9 mouse cellular contexts compared by ENCODE assay signal in genomic region chr4:131486821-131487220, GRCm38 (mm10).
DNase-seq lines count a peak whose midpoint lies in the region; ATAC-seq lines count a peak whose summit lies in the region.
"Had no signal": no experiment of that assay in that cellular context is flagged by ENCODE, and none has a peak within 500 bp of the region (broad histone marks: within the 10 kb centered on the region; RNA-seq: fewer than 3 reads in every experiment).

No protein-coding gene starts in this region.

- WGBS in hindbrain, embryonic 15.5 days = 8% methylated on average over 4 of the region's 4 CpGs

- peaks cover 58% of the 10 kb centered on the region for H3K4me1 ChIP-seq in hindbrain, embryonic 15.5 days (replicated peaks)

- peak; percentile 12 for DNase-seq in MN1 (ENCODE audit: low spot score)
- peak; percentile 80 for DNase-seq in cerebellum, adult 11-12 months
- DNase-seq in forelimb bud, embryonic 11.5 days (ENCODE audit: low read depth, low spot score) = peak; percentile 92
- peak; percentile 94 to 99 for DNase-seq in layer of hippocampus, postnatal 25 days (ENCODE audit: extremely low spot score in 1 of 2, low spot score in 1 of 2)
- DNase-seq in right cerebral cortex, postnatal 25 days = peak; percentile 83
- peak; percentile 53 to 72 for DNase-seq in urinary bladder, postnatal 36 days (ENCODE audit: low spot score in 2 of 2)

- no peak overlapping the region for H3K9ac ChIP-seq in hindbrain, embryonic 15.5 days
- H3K9ac ChIP-seq: heart, embryonic 13.5 days had no signal

- no peak overlapping the region for H3K4me2 ChIP-seq in hindbrain, embryonic 15.5 days
- H3K4me2 ChIP-seq: heart, embryonic 13.5 days had no signal

- no peaks in the 10 kb centered on the region for H3K27me3 ChIP-seq in hindbrain, embryonic 15.5 days

- ATAC-seq in hindbrain, embryonic 15.5 days (ENCODE audit: low FRiP score, low read depth) = peak; percentile 19
- ATAC-seq in megakaryocyte-erythroid progenitor cell, adult 5-6 weeks (replicated peaks; ENCODE audit: low FRiP score, low TSS enrichment, poor library complexity, severe bottlenecking) = peak; percentile 82; the same call in 1 of the 2 replicates

- no peaks in the 10 kb centered on the region for H3K9me3 ChIP-seq in hindbrain, embryonic 15.5 days
- H3K9me3 ChIP-seq: heart, embryonic 13.5 days had no signal

- H3K27ac ChIP-seq in hindbrain, embryonic 15.5 days (replicated peaks) = no peak overlapping the region
- H3K27ac ChIP-seq: heart, embryonic 13.5 days had no signal

- H3K36me3 ChIP-seq in hindbrain, embryonic 15.5 days = no peaks in the 10 kb centered on the region
- H3K36me3 ChIP-seq: heart, embryonic 13.5 days had no signal

- no peak overlapping the region for H3K4me3 ChIP-seq in hindbrain, embryonic 15.5 days
- H3K4me3 ChIP-seq: heart, embryonic 13.5 days had no signal

Comparison
In these comparisons a context has a peak if more than half of its experiments do, and no peak if none do; other contexts are left out.
1. DNase-seq: peak in every context shown above with its lines; median percentile 96 in layer of hippocampus, postnatal 25 days; 92 in forelimb bud, embryonic 11.5 days; 83 in right cerebral cortex, postnatal 25 days; 80 in cerebellum, adult 11-12 months; 62 in urinary bladder, postnatal 36 days; 12 in MN1.